Mouse (Mus musculus) embryonic facial prominence, embryonic 14.5 days (tissue): ENCODE data around the gene Pde8a. TPM values are rescaled to one million over a fixed set of nuclear protein-coding genes. Genes with fewer than 3 reads are reported as not detected.
"Not testable (repeated sequence)": the region's sequence is repeated elsewhere in the genome, so short reads cannot be mapped to it uniquely, and the experiment has no call there.

Source experiments
- ATAC-seq: fragments of 200-750 bp; cut with Nextera tagmentation; 2 replicates; pipeline ENCODE4 v1.8.0; 2017; ENCODE audit warnings: low read depth, moderate number of reproducible peaks, moderate TSS enrichment
- DNase-seq: peaks from one replicate; pipeline ENCODE4 v3.0.0-alpha.2; 2015; ENCODE audit warnings: low spot score
- H3K27ac ChIP-seq: fragments of 300-500 bp; sonication (generic); replicated peaks from 2 replicates; pipeline ENCODE4 v1.5.1; 2014; ENCODE audit warnings: low read depth, mild to moderate bottlenecking, low read length, moderate library complexity
- H3K27me3 ChIP-seq: fragments of 300-500 bp; sonication (generic); replicated peaks from 2 replicates; pipeline ENCODE4 v1.6.1; 2014; ENCODE audit warnings: low read length; ENCODE audit not compliant: control insufficient read depth, insufficient read depth
- H3K36me3 ChIP-seq: fragments of 300-500 bp; sonication (generic); 2 replicates; pipeline ENCODE4 v1.6.1; 2014; ENCODE audit warnings: low read length, mixed read lengths; ENCODE audit not compliant: control insufficient read depth, insufficient read depth
- H3K4me1 ChIP-seq: fragments of 300-500 bp; sonication (generic); 2 replicates; pipeline ENCODE4 v1.6.1; 2014; ENCODE audit warnings: antibody characterized with exemption, low read length; ENCODE audit not compliant: control insufficient read depth, insufficient read depth
- H3K4me2 ChIP-seq: fragments of 300-500 bp; sonication (generic); 2 replicates; pipeline ENCODE4 v1.6.1; 2014; ENCODE audit warnings: low read depth, mild to moderate bottlenecking, low read length, moderate library complexity, mixed read lengths
- H3K4me3 ChIP-seq: fragments of 300-500 bp; sonication (generic); 2 replicates; pipeline ENCODE4 v1.5.1; 2014; ENCODE audit warnings: low read depth, mild to moderate bottlenecking, low read length
- H3K9ac ChIP-seq: fragments of 300-500 bp; sonication (generic); 2 replicates; pipeline ENCODE4 v1.6.1; 2014; ENCODE audit warnings: low read depth, mild to moderate bottlenecking, low read length, moderate library complexity, mixed read lengths
- H3K9me3 ChIP-seq: fragments of 300-500 bp; sonication (generic); 2 replicates; pipeline ENCODE4 v1.6.1; 2016; ENCODE audit warnings: low read length; ENCODE audit not compliant: control insufficient read depth
- WGBS: fragments of 180-500 bp; shearing (Covaris S2); extraction: QIAGEN DNeasy Blood & Tissue Kit; methylation state at CpG from one replicate; pipeline ENCODE4 v1.1.7; 2014; 5-methylcytosine and 5-hydroxymethylcytosine counted together
- polyA plus RNA-seq: library from polyadenylated mRNA; unstranded; fragments of >200 nt; fragmentation: Nextera tagmentation; extraction: Ambion mirVana; gene quantifications from 2 replicates; pipeline ENCODE4 v1.2.1, GENCODE M21; 2014

Gene Pde8a
- polyA plus RNA-seq, 1 experiment from 2014 or later, result 9.6 TPM

- Histone ChIP-seq H3K9ac (no peak overlapping the region), H3K36me3 (no peaks in the 10 kb centered on the region), H3K4me3 (no peak overlapping the region), H3K4me2 (no peak overlapping the region), H3K9me3 (no peaks in the 10 kb centered on the region), H3K4me1 (peaks cover 15% of the 10 kb centered on the region), H3K27ac (no peak overlapping the region), H3K27me3 (no peaks in the 10 kb centered on the region)
- no peak for DNase-seq
- ATAC-seq, result no peak
- WGBS, result 50% methylated on average over 5 of the region's 5 CpGs
Observed at GRCm38 (mm10) chr7:81199109-81199508, 14.3 kb upstream of the Pde8a start.

DNA sequence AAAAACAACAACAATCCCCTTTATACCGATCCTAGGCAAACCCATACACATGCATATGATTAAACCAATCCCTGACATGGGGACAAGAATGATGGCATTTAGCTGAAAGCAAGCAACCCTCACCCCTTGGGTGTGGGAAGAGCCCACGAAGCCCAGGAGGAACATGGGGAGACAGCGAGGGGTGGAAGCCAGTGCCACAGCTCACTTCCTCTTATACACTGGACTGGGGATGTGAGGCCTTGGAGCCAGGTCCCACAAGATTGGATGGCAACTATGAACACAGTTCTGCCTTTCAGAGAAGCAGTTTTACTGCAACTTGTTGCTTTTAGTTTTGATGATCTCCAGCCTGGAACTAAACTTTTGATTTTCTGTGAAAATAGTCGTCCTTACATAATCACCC is 13.6 kb upstream of the Pde8a start:
- H3K4me2 ChIP-seq, result no peak overlapping the region
- no peaks in the 10 kb centered on the region for H3K36me3 ChIP-seq
- DNase-seq (no peak), ATAC-seq (no peak)
- H3K4me3 ChIP-seq, result no peak overlapping the region
- H3K9ac ChIP-seq, result no peak overlapping the region
- H3K27ac ChIP-seq, result no peak overlapping the region
- no peaks in the 10 kb centered on the region for H3K9me3 ChIP-seq
- WGBS, result 53% methylated on average over 4 of the region's 4 CpGs
- no peaks in the 10 kb centered on the region for H3K27me3 ChIP-seq
- H3K4me1 ChIP-seq, result peaks cover 15% of the 10 kb centered on the region

DNA sequence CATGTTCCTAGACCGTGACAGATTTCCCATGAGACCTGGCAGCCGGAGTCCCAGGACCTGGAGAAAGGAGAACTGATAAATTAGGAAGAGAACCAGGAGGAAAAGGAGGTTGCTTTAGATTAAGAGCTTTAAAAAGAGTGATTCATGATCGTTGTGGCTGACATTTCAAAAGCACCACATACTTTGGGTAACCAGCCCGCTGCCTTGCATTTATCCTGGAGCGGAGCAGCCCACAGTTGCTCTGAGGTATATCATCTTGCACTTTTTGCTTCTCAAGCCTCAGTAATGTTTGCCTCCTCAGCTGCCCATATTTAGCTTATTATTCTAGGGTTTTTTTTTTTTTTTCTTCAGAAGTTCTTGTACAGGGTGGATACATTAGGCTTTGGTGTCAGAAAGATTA is 11.0 kb upstream of the Pde8a start:
- H3K9ac ChIP-seq, result no peak overlapping the region
- DNase-seq, result peak; percentile 70
- 23% methylated on average over 5 of the region's 5 CpGs for WGBS

DNA sequence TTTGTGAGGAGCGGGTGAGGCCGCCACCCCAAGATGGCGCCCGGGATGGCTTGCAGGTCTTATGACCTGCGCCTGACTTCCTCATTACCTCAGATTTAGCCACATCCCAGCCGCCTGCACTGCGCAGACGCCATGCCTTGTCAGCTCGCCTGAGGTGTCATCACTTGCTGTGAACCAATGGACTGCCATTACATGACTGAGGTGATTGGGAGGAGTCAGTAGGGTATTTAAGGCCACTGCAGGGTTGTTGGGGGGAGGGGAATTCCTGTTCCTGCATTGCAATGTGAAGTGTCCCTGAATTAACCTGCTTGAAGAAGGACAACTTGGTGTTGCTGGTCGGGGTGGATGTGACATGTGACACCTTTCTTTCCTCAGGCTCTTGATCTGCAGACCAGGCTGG is 9.8 kb upstream of the Pde8a start:
- H3K9ac ChIP-seq, H3K4me1 ChIP-seq, H3K4me2 ChIP-seq, DNase-seq, H3K27ac ChIP-seq, H3K27me3 ChIP-seq, H3K36me3 ChIP-seq, ATAC-seq, H3K4me3 ChIP-seq, H3K9me3 ChIP-seq: not testable (repeated sequence)
- WGBS, result 91% methylated on average over 10 of the region's 10 CpGs

More for the DNA sequence above, 11.0 kb upstream of the Pde8a start:
- no peaks in the 10 kb centered on the region for H3K27me3 ChIP-seq
- peaks cover 15% of the 10 kb centered on the region for H3K4me1 ChIP-seq
- no peaks in the 10 kb centered on the region for H3K36me3 ChIP-seq
- H3K27ac ChIP-seq, result no peak overlapping the region; the same call in 1 of the 2 replicates
- H3K4me2 ChIP-seq, result no peak overlapping the region
- no peaks in the 10 kb centered on the region for H3K9me3 ChIP-seq
- no peak overlapping the region for H3K4me3 ChIP-seq
- ATAC-seq, result 0 out of 2 replicates have a peak, but pooled peaks have one; percentile 54

GRCm38 (mm10) chr7:81208944-81209343 is 4.5 kb upstream of the Pde8a start:
- Histone ChIP-seq H3K27ac (no peak overlapping the region), H3K27me3 (peaks cover 42% of the 10 kb centered on the region), H3K9me3 (no peaks in the 10 kb centered on the region), H3K4me3 (no peak overlapping the region), H3K4me1 (peaks cover 2% of the 10 kb centered on the region; the same call in 1 of the 2 replicates), H3K4me2 (no peak overlapping the region), H3K9ac (no peak overlapping the region), H3K36me3 (no peaks in the 10 kb centered on the region)
- peak; percentile 19 for DNase-seq
- WGBS, result 17% methylated on average over 6 of the region's 6 CpGs
- no peak for ATAC-seq

DNA sequence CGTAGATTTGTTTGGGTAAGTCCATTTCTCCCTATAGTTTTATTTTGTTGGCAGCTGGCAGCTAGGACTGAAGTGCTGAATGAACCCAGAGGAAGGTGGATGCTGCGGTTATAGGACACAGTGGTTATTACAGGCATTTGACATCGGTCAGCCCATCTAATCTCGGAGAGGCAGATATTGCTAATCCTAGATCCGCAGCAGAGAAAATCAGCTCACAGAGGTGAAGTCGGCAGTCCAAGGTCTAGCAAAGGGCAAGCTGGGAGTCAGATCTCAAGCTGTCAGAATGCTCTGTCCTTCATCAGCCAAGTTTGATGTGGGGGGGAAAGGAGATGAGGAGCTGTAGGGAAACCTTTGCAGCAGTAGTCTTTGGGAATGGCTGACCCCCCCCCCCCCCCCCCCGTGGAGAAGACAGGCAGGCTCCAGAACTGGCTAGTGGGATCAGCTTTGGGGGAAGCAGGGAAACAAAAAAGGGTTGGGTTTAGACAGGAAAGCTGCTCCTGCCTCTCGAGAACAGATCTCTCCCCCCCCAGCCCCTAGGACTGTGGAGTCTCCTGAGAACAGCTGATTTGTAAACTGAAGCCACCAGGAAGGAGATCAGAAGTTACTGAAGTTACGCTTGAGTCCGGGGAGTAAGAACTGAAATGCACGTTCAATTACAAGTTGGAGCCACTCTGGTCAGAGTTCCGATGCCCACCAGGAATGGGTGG is 3.3 kb upstream of the Pde8a start:
- no peak overlapping the region for H3K4me3 ChIP-seq
- H3K9ac ChIP-seq, result no peak overlapping the region
- H3K9me3 ChIP-seq, result no peaks in the 10 kb centered on the region
- peaks cover 3% of the 10 kb centered on the region; the same call in 1 of the 2 replicates for H3K4me1 ChIP-seq
- H3K4me2 ChIP-seq, result no peak overlapping the region
- H3K36me3 ChIP-seq, result no peaks in the 10 kb centered on the region
- DNase-seq (no peak), ATAC-seq (no peak)
- H3K27ac ChIP-seq, result no peak overlapping the region
- 42% methylated on average over 11 of the region's 12 CpGs for WGBS
- peaks cover 52% of the 10 kb centered on the region for H3K27me3 ChIP-seq

- Histone ChIP-seq H3K4me3 (peak overlapping the region; percentile 55), H3K36me3 (no peaks in the 10 kb centered on the region), H3K9me3 (no peaks in the 10 kb centered on the region), H3K4me2 (peak overlapping the region; percentile 58), H3K27ac (peak overlapping the region; percentile 40; the same call in 1 of the 2 replicates), H3K27me3 (peaks cover 66% of the 10 kb centered on the region), H3K4me1 (peaks cover 3% of the 10 kb centered on the region; the same call in 1 of the 2 replicates), H3K9ac (peak overlapping the region; percentile 8; the same call in 1 of the 2 replicates)
- DNase-seq (peak; percentile 45), ATAC-seq (no peak)
- 15% methylated on average over 8 of the region's 8 CpGs for WGBS
Observed at GRCm38 (mm10) chr7:81211760-81212159, 1.6 kb upstream of the Pde8a start.

- Histone ChIP-seq H3K27ac (peak overlapping the region; percentile 40; the same call in 1 of the 2 replicates), H3K9me3 (no peaks in the 10 kb centered on the region), H3K4me1 (peaks cover 3% of the 10 kb centered on the region; the same call in 1 of the 2 replicates), H3K27me3 (peaks cover 69% of the 10 kb centered on the region), H3K4me3 (peak overlapping the region; percentile 55), H3K9ac (peak overlapping the region; percentile 62), H3K36me3 (no peaks in the 10 kb centered on the region), H3K4me2 (peak overlapping the region; percentile 58)
- ATAC-seq (peak; percentile 46; the same call in 1 of the 2 replicates), DNase-seq (peak; percentile 73)
- under 1% methylated on average over 21 of the region's 22 CpGs for WGBS
Observed at GRCm38 (mm10) chr7:81212261-81212681, 1.1 kb upstream of the Pde8a start.
